Mouse (Mus musculus): ENCODE measurements around the gene Snap25.

Gene Snap25

DNA sequence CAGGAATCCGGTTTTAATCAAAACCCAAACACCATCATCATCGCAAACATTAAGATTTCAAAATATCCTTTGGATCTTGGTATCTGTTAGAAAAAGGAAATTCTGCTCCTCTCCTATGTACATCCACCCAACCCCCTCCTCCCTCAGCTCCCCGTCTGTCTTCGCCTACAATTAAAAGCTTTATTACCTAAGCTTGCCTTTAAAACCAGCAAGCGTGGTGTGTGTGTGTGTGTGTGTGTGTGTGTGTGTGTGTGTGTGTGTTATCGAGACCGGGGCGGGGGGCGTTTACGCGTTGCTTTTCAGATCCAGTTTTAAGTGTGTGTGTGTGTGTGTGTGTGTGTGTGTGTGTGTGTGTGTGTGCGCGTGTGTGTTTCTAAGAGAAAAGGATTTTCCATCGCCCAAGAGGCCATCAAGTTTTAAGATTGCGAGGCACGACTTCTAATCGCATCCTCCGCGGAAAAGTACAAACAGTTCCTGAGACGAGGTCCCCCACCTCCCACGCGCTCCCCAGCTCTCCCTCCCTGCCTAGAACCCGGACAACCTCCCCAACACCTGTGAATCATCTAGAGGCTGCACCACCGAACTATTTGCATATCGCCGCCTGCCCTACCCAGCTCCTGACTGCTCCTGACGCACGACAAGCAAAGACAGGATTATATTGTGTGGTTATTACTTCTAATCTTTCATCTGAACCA, 1.4 kb upstream of the Snap25 start:
- no peak for DNase-seq (ENCODE audit: low read depth in 2 of 2, low spot score in 2 of 2)

DNA sequence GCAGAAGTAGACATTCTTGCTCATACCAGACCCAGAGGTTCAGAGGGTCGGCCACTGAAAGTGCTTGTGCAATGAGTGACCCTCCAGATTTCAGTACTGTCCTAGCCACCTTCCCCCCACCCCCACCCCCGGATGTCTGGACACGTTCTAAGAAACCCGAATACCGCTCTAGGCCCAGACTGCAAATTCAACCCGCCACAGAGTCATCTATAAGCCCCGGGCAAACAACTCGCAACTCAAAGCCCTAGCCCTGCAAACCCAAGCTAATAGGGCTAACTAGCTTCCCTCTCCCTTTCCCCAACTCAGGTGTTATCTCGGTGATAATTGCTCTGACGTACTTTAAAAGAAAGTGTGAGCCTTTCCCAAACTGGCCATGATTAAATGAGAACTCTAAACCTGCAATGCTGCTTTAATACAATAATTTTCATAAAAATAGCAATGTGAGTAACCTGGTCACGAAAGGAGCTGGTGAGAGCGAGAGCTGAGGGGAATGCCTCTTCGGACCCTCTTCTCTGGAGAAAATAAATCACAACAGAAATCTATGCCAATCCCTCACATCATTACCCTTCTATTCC, 725 bp upstream of the Snap25 start:
- DNase-seq (ENCODE audit: low read depth in 2 of 2, low spot score in 2 of 2), result no peak

DNA sequence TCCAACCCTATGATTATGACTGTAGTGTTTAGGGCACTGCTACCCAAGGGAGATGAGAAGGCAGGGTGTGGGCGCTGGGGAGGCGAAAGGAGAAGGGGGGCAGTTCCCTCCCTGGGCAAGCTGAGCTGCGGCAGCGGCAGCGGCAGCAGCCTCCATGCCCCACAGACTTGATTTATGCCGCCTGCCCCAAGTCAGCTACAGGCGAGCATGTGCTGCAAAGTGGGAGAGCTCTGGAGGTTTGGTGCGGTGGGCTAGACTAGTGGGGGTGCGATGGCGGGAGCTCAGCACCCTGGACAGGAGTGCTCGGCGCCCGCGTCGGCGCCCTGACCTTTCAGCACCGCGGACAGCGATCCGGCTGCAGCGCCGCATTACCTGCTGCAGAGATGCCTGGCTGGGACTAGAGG, 757 bp downstream of the Snap25 start:
- DNase-seq (ENCODE audit: low read depth in 2 of 2, low spot score in 2 of 2), result no peak

DNA sequence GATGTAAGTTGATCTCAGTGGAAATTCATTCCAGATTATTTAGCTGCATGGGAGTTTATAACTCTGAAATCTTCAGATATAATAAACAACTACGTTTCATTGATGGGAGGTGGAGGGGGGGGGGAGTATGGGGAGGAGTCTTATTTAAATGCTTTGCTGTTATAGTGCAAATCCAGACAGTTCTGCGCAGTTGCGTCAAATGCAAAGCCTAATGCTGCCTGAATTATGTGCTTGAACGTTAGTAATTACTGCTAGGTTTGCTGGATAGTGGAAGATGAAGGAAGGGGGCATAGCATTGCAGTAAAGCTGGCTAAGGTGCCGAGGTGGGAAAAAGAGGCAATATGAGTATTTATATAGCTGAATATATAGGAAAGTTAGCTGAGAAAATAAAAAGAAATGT, 2.3 kb downstream of the Snap25 start:
- DNase-seq (ENCODE audit: low read depth in 2 of 2, low spot score in 2 of 2), result no peak

DNA sequence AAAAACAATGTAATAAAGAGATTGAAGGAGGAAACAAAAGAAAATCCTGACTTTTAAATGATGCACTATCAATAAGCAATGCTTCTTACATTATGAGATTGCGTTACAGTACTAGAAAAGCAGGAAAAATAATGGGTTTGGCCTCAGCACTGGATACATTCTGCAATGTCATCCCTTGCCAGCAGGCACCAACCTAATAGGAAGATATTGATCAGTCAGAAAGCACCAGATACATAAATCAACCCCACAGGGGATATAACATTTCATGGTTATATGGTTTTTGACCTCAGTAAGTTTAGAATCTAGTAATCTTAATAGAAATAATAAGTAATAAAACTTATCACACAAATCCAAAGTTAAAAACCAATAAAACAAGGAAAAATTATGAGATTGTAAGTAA, 3.1 kb downstream of the Snap25 start:
- DNase-seq (ENCODE audit: low read depth in 2 of 2, low spot score in 2 of 2), result no peak

DNA sequence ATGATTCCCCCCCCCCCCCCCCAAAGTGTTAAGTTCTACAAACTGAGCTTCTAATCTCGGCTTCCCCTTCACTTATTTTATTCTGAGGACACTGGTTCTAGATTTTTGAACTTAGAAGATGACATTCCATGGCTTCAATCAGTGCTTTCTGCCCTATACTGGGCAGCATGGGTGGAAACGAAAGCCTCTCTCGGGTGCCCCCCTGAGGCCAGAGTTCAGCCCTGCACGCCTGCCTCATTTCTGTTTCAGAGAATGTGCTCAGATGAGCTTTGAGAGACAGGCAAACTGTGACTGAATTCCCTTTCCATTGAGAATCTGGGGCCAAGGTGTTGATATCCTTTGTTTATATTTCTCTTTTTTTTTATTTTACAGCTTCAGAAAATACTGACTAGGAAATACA, 7.0 kb downstream of the Snap25 start:
- no peak for DNase-seq (ENCODE audit: low read depth in 2 of 2, low spot score in 2 of 2)

DNA sequence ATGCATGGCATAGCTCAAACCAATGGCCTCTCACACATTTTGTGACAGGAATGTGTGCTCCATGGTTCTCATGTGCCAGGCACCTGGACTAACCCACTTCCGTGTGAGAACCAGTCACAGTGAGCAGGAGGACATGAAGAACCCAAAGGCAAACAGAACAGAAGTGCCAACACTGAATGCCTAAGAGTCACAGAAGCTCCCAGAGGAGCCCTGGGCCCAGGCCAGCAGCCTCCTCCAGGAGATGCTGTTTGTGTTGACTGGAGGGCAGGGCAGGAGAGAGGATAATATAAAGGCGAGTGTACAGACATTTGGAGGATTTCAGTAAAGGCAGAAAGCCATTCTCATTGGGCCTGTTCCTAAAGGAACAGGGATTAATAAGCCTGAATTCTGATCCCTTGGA, 25.0 kb downstream of the Snap25 start:
- no peak for DNase-seq (ENCODE audit: low read depth in 2 of 2, low spot score in 2 of 2)

DNA sequence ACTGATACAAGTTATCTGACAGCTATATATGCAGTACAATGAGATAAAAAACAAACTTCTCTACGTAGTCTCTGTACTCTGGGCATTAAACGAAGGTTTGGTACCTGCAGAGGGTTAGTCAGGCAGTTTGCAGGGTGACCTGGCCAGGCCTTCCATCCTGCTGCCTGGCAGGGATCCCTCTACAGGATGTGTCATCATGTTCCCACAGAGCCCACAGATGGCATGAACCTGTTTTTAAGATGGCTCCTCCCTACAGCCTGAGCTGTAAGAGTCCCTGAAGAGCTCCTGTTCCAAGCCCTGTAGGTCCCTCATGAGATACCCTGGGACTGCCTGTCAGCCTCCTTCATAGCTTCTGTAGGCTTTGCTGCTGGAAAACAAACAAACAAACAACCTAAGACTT, 29.0 kb downstream of the Snap25 start:
- no peak for DNase-seq (ENCODE audit: low read depth in 2 of 2, low spot score in 2 of 2)

DNA sequence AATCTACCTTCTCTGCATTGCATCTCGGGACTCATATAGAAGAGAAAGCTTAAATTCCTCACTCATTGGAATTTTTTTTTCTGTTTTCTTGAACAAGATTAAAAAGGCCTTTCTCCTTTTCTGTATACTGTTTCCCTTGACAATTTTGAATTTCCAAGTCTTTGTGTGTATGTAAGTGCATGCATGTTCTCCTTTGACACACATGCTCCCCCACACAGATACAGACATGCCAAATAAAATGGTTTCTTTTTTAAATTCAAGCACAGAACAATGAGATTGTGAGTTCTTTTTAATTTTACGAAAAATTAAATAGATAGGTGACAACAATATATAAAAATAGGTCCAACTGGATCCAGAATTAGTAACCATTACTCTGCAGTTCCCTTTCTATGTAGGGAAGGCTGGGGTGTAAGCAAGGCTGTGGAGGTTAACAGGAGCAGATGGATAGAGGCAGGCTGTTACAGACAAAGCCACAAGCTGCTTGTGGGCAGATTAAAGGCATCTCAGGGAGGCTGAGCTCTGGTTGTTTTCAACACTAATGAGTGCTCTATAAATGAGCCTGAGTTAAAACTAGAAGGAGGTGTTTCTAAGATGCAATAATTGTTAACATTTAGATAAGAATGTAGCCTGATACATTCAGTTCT, 31.6 kb downstream of the Snap25 start:
- DNase-seq (ENCODE audit: low read depth in 2 of 2, low spot score in 2 of 2), result no peak

DNA sequence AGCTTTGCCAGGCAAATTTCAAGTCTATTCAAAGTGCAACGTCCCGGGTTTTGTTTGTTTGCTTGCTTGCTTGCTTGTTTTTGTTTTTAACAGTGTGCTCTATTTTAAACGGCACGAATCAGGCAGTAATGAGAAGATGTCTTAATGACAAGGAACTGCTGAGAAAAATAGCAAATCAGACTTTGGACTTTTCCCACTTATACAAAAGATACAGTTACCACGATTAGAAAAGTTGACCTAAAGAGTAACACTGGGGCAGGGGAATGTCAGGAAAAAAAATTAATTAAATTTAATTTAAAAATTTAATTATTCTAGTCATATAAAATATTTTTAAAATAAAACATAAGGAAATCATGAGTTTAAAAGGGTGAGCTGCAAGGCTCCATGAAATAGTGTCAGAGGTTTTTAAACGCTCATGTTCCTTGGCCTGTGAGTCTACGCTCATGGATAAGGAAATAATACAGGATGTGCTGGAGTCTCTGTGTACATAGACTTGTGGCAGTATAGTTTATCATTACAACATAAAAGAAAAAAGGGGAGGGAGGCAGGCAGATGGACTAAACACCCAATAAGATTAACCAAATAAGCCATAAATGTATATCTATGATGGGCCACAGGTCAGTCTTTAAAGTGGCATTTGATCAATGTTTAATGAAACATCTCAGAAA, 32.2 kb downstream of the Snap25 start:
- no peak for DNase-seq (ENCODE audit: low read depth in 2 of 2, low spot score in 2 of 2)

DNA sequence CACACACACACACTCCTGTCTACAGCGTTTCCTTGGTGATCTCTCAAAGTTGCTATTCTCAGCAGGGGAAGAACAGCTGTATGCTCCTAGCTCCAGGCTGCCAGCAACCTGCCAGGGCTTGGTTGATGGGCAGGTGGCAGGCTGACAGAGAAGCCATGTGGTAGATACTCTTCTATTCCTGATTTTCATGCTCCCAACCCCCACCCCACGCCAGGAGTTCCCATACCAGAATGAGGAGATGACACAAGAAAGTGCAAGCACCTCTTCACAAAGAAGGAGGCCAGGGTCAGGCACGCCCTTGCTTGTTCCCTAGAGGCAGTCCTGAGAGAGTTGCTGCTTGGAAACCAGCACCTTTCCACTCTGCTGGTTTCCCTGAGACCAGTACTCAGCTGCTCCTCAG, 40.4 kb downstream of the Snap25 start:
- no peak for DNase-seq (ENCODE audit: low read depth in 2 of 2, low spot score in 2 of 2)

DNA sequence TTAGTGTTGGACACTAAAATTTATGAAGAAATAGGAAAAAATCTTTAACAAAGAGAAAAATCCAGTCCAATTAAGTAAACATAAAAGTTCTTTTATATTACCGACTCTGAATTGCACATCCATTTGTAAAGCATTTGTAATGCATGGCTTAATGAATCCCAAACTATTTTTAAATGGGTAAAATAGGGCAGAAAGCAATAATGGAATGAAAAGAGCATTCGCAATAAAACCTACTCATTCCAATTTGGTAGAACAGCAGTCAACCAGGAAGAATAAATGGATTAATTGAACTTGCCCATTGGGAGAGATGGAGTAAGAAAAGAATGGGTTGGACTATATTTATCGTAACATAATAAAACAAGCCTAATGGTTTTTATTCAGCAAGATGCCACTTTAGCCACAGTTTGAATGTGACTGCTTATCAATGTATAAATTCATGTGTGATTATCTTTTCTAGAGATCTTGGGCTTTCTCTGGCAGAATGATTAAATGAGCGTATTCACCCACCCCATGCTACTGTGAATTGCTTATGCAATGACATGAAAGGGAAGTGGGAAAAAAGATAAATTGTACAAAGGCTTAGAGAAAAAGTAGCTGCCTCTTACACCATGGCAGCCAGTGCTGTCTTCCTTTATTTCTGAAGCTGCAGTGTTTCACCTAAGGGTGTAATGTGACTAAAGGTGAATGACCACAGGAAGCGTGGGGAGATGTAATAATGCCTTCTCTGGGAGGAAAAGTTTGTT, 45.7 kb downstream of the Snap25 start:
- no peak for DNase-seq (ENCODE audit: low read depth in 2 of 2, low spot score in 2 of 2)

DNA sequence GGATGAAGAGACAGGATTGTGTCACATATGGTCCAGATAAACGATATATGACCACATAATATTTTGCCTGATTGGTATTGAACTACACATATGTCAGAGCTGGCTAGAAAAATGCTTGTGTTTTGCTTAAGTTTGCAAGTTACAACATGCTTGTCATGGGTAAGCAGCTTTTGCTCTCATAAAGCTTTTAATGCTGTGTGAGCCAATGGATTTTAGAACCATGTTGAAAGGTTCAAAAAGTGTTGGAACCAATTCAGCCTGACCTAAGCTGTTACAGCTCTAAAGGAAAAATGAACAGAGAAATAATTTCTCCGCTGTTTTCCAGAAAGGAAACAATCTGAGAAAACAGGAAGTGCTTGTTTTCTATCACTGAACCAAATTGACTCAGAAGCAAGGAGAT, 64.9 kb downstream of the Snap25 start:
- DNase-seq (ENCODE audit: low read depth in 2 of 2, low spot score in 2 of 2), result no peak

DNA sequence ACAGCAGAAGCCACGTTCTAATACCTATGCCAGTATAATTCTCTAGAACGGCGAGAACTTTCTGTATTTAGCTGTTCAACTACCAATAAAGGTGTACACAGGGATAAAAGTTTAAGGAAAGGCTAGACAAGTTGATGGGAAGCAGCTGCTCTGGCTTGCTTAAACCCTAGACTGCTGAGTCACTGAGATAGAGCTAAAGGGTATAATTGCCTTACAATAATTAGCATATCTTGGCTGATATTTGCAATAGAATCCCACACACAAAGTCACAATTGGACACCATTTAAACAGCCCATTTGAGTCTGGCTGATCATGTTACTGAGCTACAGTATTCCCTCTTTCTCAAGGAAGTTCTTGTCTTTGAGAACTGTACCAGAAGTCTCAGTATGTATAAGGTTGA, 65.4 kb downstream of the Snap25 start:
- DNase-seq (ENCODE audit: low read depth in 2 of 2, low spot score in 2 of 2), result no peak

DNA sequence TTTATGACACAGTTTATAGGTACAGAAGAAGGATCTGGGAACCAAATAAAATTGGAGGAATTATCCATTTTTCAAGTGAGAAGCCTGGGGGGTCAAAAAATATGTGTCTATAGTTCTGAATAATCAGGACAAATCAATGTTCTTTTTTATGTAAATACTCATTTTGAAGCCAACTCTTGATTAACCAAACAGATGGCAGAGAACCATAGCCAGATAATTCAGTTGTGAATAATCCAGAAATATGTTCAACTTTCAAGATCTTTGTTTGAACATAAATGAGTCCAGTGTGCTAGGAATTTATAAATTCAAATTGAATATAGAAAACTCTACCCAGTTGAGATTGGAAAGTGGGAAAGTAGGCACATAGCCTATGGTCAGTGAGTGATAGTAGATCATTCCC, 67.0 kb downstream of the Snap25 start:
- no peak for DNase-seq (ENCODE audit: low read depth in 2 of 2, low spot score in 2 of 2)

DNA sequence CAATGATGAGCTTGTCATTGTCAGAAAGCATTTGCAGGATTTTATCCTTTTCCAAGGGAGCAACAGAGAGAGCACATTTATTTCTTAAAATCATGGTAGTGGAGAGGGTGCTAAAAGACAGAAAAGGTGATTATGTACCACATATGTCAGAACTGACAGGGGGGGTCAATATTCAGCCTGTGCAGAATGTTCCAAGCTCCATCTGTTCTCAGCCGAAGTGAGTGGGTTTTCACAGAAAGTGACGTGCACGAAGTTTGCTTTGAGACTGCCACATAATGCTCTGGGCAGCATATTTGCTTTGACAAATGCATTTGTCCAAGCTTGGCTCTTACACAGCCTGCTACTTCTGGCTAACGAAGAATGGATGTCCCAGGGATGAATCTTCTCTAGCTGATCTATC, 71.1 kb downstream of the Snap25 start:
- DNase-seq (ENCODE audit: low read depth in 2 of 2, low spot score in 2 of 2), result no peak

DNA sequence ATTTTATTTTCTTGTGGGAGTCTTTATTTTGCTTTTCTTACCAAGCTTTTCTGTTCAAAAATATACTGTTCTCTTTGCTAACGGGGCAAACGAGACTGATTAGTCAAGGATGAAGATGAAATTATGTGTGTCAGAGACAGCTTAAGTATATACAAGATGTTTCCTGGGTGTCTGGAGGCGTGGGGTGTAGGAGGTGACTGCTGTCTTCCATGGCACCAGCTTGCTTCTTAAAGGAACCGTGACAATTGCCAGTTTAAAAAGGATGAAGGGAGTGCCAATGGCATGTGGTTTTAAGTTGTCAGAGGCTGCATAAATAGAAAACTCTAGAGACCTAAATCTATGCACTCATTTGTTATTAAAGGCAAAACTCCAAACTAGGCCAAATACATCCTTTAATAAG, 75.1 kb downstream of the Snap25 start:
- no peak for DNase-seq (ENCODE audit: low read depth in 2 of 2, low spot score in 2 of 2)

DNA sequence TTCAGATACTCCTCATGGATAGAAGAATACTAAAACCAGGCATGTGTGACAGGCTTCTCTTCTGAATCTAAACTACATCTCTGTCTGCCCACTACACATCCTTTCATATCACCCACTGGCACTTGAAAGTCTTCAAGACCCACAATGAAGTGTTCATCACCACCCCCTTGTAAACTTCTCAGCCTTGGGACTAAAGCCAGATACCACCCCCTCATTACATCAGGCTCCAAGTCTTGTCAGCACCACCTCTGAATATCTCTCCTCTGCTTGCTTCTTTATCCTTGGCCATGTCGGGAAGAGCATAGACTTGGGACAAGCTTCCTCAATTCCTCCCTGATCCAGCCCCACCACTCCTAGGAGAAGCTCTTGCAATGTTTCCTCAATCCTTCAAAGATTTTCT, 83.3 kb downstream of the Snap25 start:
- no peak for DNase-seq (ENCODE audit: low read depth in 2 of 2, low spot score in 2 of 2)

DNA sequence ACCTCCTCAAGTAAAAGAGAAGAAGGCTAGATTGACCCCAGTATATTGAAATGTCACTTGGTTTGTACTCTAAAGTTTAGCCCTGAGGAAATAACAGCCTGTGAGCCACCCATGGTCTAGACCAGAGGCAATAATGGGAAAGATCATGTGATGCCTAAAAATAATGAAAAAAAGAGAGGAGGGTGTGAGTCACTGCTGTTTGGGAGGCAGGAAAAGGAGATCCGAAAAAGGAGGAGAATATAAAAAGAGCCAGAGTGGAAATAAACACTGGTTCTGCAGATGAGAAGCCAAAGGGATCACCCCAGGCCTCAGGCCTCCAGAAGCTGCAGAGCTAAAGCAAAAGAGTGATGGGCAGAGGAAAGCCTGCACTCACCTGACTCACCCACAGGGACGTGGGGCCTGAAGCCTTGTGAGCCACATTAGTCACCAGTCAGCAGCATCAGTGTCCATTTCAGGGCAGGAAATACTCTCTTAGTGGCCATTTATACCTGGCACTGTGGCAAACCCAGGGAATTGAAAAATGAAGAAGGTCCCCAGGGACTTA, 85.7 kb downstream of the Snap25 start:
- no peak for DNase-seq (ENCODE audit: low read depth in 2 of 2, low spot score in 2 of 2)

DNA sequence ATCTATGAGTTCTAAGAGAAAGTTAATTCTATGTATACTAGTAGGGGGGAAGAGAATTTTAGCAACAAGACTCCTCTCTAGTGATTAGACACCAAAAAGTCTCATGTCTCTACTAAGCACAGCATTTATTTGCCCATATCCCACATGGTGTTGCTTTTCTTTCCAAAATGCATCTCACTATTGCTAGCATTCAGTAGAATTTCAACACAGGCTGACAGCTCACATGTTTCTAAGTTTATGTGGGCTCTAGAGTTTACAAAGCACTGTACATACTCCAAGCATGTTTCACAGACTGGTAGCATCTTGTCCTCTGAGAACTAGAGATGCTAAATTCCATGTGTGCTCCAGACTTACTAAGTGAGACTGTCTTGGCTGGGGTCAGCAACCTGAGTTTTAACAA, 87.8 kb downstream of the Snap25 start:
- no peak for DNase-seq (ENCODE audit: low read depth in 2 of 2, low spot score in 2 of 2)

DNA sequence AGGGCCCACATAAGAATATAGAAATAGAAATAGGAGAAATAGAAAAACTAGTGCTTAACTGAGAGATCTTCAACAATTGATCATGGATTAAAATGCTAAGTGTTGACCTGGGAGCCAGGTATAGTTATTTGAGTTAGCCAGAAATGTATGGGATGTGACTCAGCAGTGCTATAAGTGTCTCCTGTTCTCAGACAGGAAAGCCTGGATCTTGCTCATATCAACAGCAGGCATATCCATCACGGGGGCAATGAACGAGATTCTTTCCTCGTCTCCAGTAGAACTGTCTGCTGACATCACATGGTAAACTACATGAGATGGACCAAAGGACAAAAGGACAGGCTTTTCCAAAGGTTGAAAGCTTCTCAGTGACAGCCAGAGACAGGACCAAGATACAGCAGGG, 88.8 kb downstream of the Snap25 start:
- no peak for DNase-seq (ENCODE audit: low read depth in 2 of 2, low spot score in 2 of 2)
